Mouse (Mus musculus): ENCODE data around the gene Gucy2d.

- no peak for TF ChIP-seq POLR2A (IDR thresholded peaks at IDR 0.05; ENCODE audit: insufficient read depth, low read depth, low read length)
- TF ChIP-seq CTCF (IDR thresholded peaks at IDR 0.05; ENCODE audit: insufficient read depth, low read depth, low read length), result no peak
Observed at GRCm38 (mm10) chr7:98499561-98500292, 59.5 kb downstream of the Gucy2d start.
